Mouse (Mus musculus) embryonic fibroblast, embryonic 13.5 days (primary cell): Measurements from ENCODE around the gene Syt2.

Source experiments
- CTCF ChIP-seq: IDR thresholded peaks from 2 replicates; pipeline ENCODE4 v1.5.1; 2011; ENCODE audit warnings: mild to moderate bottlenecking, control low read depth, low read length, moderate library complexity, borderline replicate concordance; ENCODE audit not compliant: insufficient read depth
- POLR2A ChIP-seq: IDR thresholded peaks from 2 replicates; pipeline ENCODE4 v1.6.1; 2011; ENCODE audit warnings: low read depth, mild to moderate bottlenecking, control low read depth, low read length, moderate library complexity

- TF ChIP-seq CTCF (no peak), POLR2A (no peak)
Observed at GRCm38 (mm10) chr1:134625325-134625724, 21.2 kb upstream of the Syt2 start.
